ENCODE assay signal across 11 mouse cellular contexts in genomic region chr11:70595638-70596037, GRCm38 (mm10). TPM values are rescaled to one million over a fixed set of nuclear protein-coding genes. Genes with fewer than 3 reads are reported as not detected.
DNase-seq lines count a peak whose midpoint lies in the region; ATAC-seq and TF ChIP-seq lines count a peak whose summit lies in the region.
"Had no signal": no experiment of that assay in that cellular context is flagged by ENCODE, and none has a peak within 500 bp of the region (broad histone marks: within the 10 kb centered on the region; RNA-seq: fewer than 3 reads in every experiment).

No protein-coding gene starts in this region.

- no peaks in the 10 kb centered on the region for H3K27me3 ChIP-seq in forebrain, embryonic 14.5 days (replicated peaks; ENCODE audit: control insufficient read depth, insufficient read depth, low read length)
- H3K27me3 ChIP-seq in forebrain, postnatal 0 days (ENCODE audit: insufficient read depth, low read length) = no peaks in the 10 kb centered on the region
- H3K27me3 ChIP-seq in lung, postnatal 0 days (replicated peaks; ENCODE audit: insufficient read depth, low read length) = no peaks in the 10 kb centered on the region
- H3K27me3 ChIP-seq in hindbrain, embryonic 15.5 days = no peaks in the 10 kb centered on the region
- H3K27me3 ChIP-seq in neural tube, embryonic 15.5 days (replicated peaks) = no peaks in the 10 kb centered on the region
- no peaks in the 10 kb centered on the region for H3K27me3 ChIP-seq in midbrain, embryonic 15.5 days (replicated peaks)
- H3K27me3 ChIP-seq: neural tube, embryonic 12.5 days had no signal

- no peak overlapping the region for H3K4me2 ChIP-seq in forebrain, embryonic 14.5 days (ENCODE audit: low read length)
- no peak overlapping the region for H3K4me2 ChIP-seq in forebrain, postnatal 0 days (ENCODE audit: low read depth)
- no peak overlapping the region for H3K4me2 ChIP-seq in lung, postnatal 0 days (replicated peaks; ENCODE audit: low read depth, low read length)
- no peak overlapping the region for H3K4me2 ChIP-seq in hindbrain, embryonic 15.5 days
- no peak overlapping the region for H3K4me2 ChIP-seq in neural tube, embryonic 15.5 days
- H3K4me2 ChIP-seq in midbrain, embryonic 15.5 days = no peak overlapping the region
- H3K4me2 ChIP-seq: neural tube, embryonic 12.5 days had no signal

- 0 out of 2 replicates have a peak, but pooled peaks have one; percentile 27 for TF ChIP-seq EP300 in lung, postnatal 0 days (IDR thresholded peaks at IDR 0.05)

- 82% methylated on average over 2 of the region's 2 CpGs for WGBS in forebrain, embryonic 14.5 days
- WGBS in forebrain, postnatal 0 days = 74% methylated on average over 2 of the region's 2 CpGs
- WGBS in lung, postnatal 0 days = 39% methylated on average over 2 of the region's 2 CpGs
- WGBS in hindbrain, embryonic 15.5 days = 80% methylated on average over 2 of the region's 2 CpGs
- WGBS in neural tube, embryonic 15.5 days = 83% methylated on average over 2 of the region's 2 CpGs
- WGBS in midbrain, embryonic 15.5 days = 63% methylated on average over 2 of the region's 2 CpGs

- H3K9me3 ChIP-seq in forebrain, embryonic 14.5 days (replicated peaks; ENCODE audit: control insufficient read depth, low read length) = no peaks in the 10 kb centered on the region
- no peaks in the 10 kb centered on the region for H3K9me3 ChIP-seq in forebrain, postnatal 0 days (ENCODE audit: low read length)
- no peaks in the 10 kb centered on the region for H3K9me3 ChIP-seq in lung, postnatal 0 days (ENCODE audit: low read length)
- no peaks in the 10 kb centered on the region for H3K9me3 ChIP-seq in hindbrain, embryonic 15.5 days
- H3K9me3 ChIP-seq in neural tube, embryonic 15.5 days (replicated peaks) = no peaks in the 10 kb centered on the region
- no peaks in the 10 kb centered on the region for H3K9me3 ChIP-seq in midbrain, embryonic 15.5 days
- H3K9me3 ChIP-seq: neural tube, embryonic 12.5 days had no signal

- TF ChIP-seq CTCF in forebrain, postnatal 0 days (IDR thresholded peaks at IDR 0.05; ENCODE audit: low read depth) = no peak
- no peak for TF ChIP-seq CTCF in lung, postnatal 0 days (IDR thresholded peaks at IDR 0.05)

- H3K36me3 ChIP-seq in forebrain, embryonic 14.5 days (ENCODE audit: control insufficient read depth, insufficient read depth, low read length) = peaks cover 28% of the 10 kb centered on the region
- peaks cover 27% of the 10 kb centered on the region for H3K36me3 ChIP-seq in forebrain, postnatal 0 days (ENCODE audit: insufficient read depth)
- peaks cover 18% of the 10 kb centered on the region; the same call in 1 of the 2 replicates for H3K36me3 ChIP-seq in lung, postnatal 0 days (ENCODE audit: insufficient read depth, low read length)
- peaks cover 15% of the 10 kb centered on the region for H3K36me3 ChIP-seq in hindbrain, embryonic 15.5 days
- H3K36me3 ChIP-seq in neural tube, embryonic 15.5 days = peaks cover 32% of the 10 kb centered on the region
- peaks cover 2% of the 10 kb centered on the region; the same call in 1 of the 2 replicates for H3K36me3 ChIP-seq in midbrain, embryonic 15.5 days (replicated peaks)

- no peak for ATAC-seq in forebrain, embryonic 14.5 days
- no peak for ATAC-seq in forebrain, postnatal 0 days
- ATAC-seq in lung, postnatal 0 days = peak; percentile 53; the same call in 1 of the 2 replicates
- no peak for ATAC-seq in hindbrain, embryonic 15.5 days (ENCODE audit: low FRiP score, low read depth)
- ATAC-seq in neural tube, embryonic 15.5 days (ENCODE audit: low FRiP score) = no peak
- no peak for ATAC-seq in midbrain, embryonic 15.5 days (replicated peaks)

- H3K4me3 ChIP-seq in forebrain, embryonic 14.5 days (ENCODE audit: low read depth, low read length) = no peak overlapping the region
- H3K4me3 ChIP-seq in forebrain, postnatal 0 days (ENCODE audit: low read depth, low read length) = no peak overlapping the region
- no peak overlapping the region for H3K4me3 ChIP-seq in lung, postnatal 0 days (ENCODE audit: low read depth, low read length)
- H3K4me3 ChIP-seq in hindbrain, embryonic 15.5 days = no peak overlapping the region
- no peak overlapping the region for H3K4me3 ChIP-seq in neural tube, embryonic 15.5 days (replicated peaks)
- no peak overlapping the region for H3K4me3 ChIP-seq in midbrain, embryonic 15.5 days
- H3K4me3 ChIP-seq: neural tube, embryonic 12.5 days had no signal

- DNase-seq in forebrain, embryonic 14.5 days (ENCODE audit: low spot score) = no peak
- no peak for DNase-seq in forebrain, postnatal 0 days
- peak; percentile 55 for DNase-seq in lung, postnatal 0 days (ENCODE audit: low spot score)
- no peak for DNase-seq in lung, postnatal 4 days
- DNase-seq in cerebellum, adult 11 months = no peak
- DNase-seq: cerebellum, adult 18-20 months; liver had no signal

- no peaks in the 10 kb centered on the region for H3K4me1 ChIP-seq in forebrain, embryonic 14.5 days (ENCODE audit: control insufficient read depth, insufficient read depth, low read length)
- H3K4me1 ChIP-seq in forebrain, postnatal 0 days (ENCODE audit: insufficient read depth) = no peaks in the 10 kb centered on the region
- H3K4me1 ChIP-seq in lung, postnatal 0 days (ENCODE audit: insufficient read depth, low read depth, low read length) = peaks cover 6% of the 10 kb centered on the region; the same call in 1 of the 2 replicates
- H3K4me1 ChIP-seq in hindbrain, embryonic 15.5 days (replicated peaks) = no peaks in the 10 kb centered on the region; the same call in 1 of the 2 replicates
- peaks cover 11% of the 10 kb centered on the region; the same call in 1 of the 2 replicates for H3K4me1 ChIP-seq in neural tube, embryonic 15.5 days
- no peaks in the 10 kb centered on the region for H3K4me1 ChIP-seq in midbrain, embryonic 15.5 days

- peak overlapping the region; percentile 14; the same call in 1 of the 2 replicates for H3K27ac ChIP-seq in forebrain, embryonic 14.5 days (ENCODE audit: low read depth, low read length)
- no peak overlapping the region for H3K27ac ChIP-seq in forebrain, postnatal 0 days (ENCODE audit: low read depth, low read length)
- H3K27ac ChIP-seq in lung, postnatal 0 days (ENCODE audit: low read length) = peak overlapping the region; percentile 43; the same call in 1 of the 2 replicates
- peak overlapping the region; percentile 5; the same call in 1 of the 2 replicates for H3K27ac ChIP-seq in hindbrain, embryonic 15.5 days (replicated peaks)
- peak overlapping the region; percentile 38; the same call in 1 of the 2 replicates for H3K27ac ChIP-seq in neural tube, embryonic 15.5 days (replicated peaks)
- no peak overlapping the region for H3K27ac ChIP-seq in midbrain, embryonic 15.5 days
- H3K27ac ChIP-seq: neural tube, embryonic 12.5 days had no signal

- no peak overlapping the region for H3K9ac ChIP-seq in forebrain, embryonic 14.5 days (ENCODE audit: low read length)
- H3K9ac ChIP-seq in forebrain, postnatal 0 days = no peak overlapping the region
- H3K9ac ChIP-seq in lung, postnatal 0 days (replicated peaks; ENCODE audit: low read depth) = no peak overlapping the region
- H3K9ac ChIP-seq in hindbrain, embryonic 15.5 days = no peak overlapping the region
- no peak overlapping the region for H3K9ac ChIP-seq in neural tube, embryonic 15.5 days (replicated peaks)
- no peak overlapping the region for H3K9ac ChIP-seq in midbrain, embryonic 15.5 days
- H3K9ac ChIP-seq: neural tube, embryonic 12.5 days had no signal

RNA-seq across cellular contexts. Expression of gene 4930544D05Rik, which starts 20.0 kb away (rescaled TPM):
- not detected in 2 replicates for polyA plus RNA-seq in forebrain, embryonic 14.5 days (2014; fragmentation: Nextera tagmentation; extraction: Ambion mirVana)
- 0.31 and 0.48 TPM in 2 replicates for total RNA-seq in forebrain, postnatal 0 days (2014; rRNA removed)
- not detected in 2 replicates for polyA plus RNA-seq in forebrain, postnatal 0 days (2015; fragmentation: Nextera tagmentation; extraction: Ambion mirVana)
- polyA plus RNA-seq in lung, postnatal 0 days (2015; fragmentation: Nextera tagmentation; extraction: Ambion mirVana) = not detected in 2 replicates
- polyA plus RNA-seq in hindbrain, embryonic 15.5 days (2015; fragmentation: Nextera tagmentation; extraction: Ambion mirVana) = not detected in 2 replicates
- polyA plus RNA-seq in neural tube, embryonic 15.5 days (2015; fragmentation: Nextera tagmentation; extraction: Ambion mirVana) = not detected in 2 replicates
- polyA plus RNA-seq in midbrain, embryonic 15.5 days (2015; fragmentation: Nextera tagmentation; extraction: Ambion mirVana) = not detected in 2 replicates
- polyA plus RNA-seq: neural tube, embryonic 12.5 days had no signal

RNA-seq across cellular contexts. Expression of gene Chrne, which starts 23.4 kb away (rescaled TPM):
- not detected in 2 replicates for polyA plus RNA-seq in forebrain, embryonic 14.5 days (2014; fragmentation: Nextera tagmentation; extraction: Ambion mirVana)
- total RNA-seq in forebrain, postnatal 0 days (2014; rRNA removed) = 0.92 TPM in 1 of 2 replicates, not detected in the other
- 0.58 and 1.0 TPM in 2 replicates for polyA plus RNA-seq in forebrain, postnatal 0 days (2015; fragmentation: Nextera tagmentation; extraction: Ambion mirVana)
- polyA plus RNA-seq in lung, postnatal 0 days (2015; fragmentation: Nextera tagmentation; extraction: Ambion mirVana) = not detected in 2 replicates
- polyA plus RNA-seq in hindbrain, embryonic 15.5 days (2015; fragmentation: Nextera tagmentation; extraction: Ambion mirVana) = 0.24 and 0.51 TPM in 2 replicates
- 0.23 and 0.40 TPM in 2 replicates for polyA plus RNA-seq in neural tube, embryonic 15.5 days (2015; fragmentation: Nextera tagmentation; extraction: Ambion mirVana)
- not detected in 2 replicates for polyA plus RNA-seq in midbrain, embryonic 15.5 days (2015; fragmentation: Nextera tagmentation; extraction: Ambion mirVana)
- polyA plus RNA-seq: neural tube, embryonic 12.5 days had no signal

RNA-seq across cellular contexts. Expression of gene Mink1, which starts 33.0 kb away (rescaled TPM):
- polyA plus RNA-seq in forebrain, embryonic 14.5 days (2014; fragmentation: Nextera tagmentation; extraction: Ambion mirVana) = 10.4 and 13.6 TPM in 2 replicates
- 63.5 and 81.2 TPM in 2 replicates for total RNA-seq in forebrain, postnatal 0 days (2014; rRNA removed)
- 9.5 and 15.0 TPM in 2 replicates for polyA plus RNA-seq in forebrain, postnatal 0 days (2015; fragmentation: Nextera tagmentation; extraction: Ambion mirVana)
- polyA plus RNA-seq in lung, postnatal 0 days (2015; fragmentation: Nextera tagmentation; extraction: Ambion mirVana) = 7.4 and 7.6 TPM in 2 replicates
- 18.1 and 20.5 TPM in 2 replicates for polyA plus RNA-seq in hindbrain, embryonic 15.5 days (2015; fragmentation: Nextera tagmentation; extraction: Ambion mirVana)
- polyA plus RNA-seq in neural tube, embryonic 15.5 days (2015; fragmentation: Nextera tagmentation; extraction: Ambion mirVana) = 15.0 and 16.6 TPM in 2 replicates
- 17.9 and 18.7 TPM in 2 replicates for polyA plus RNA-seq in midbrain, embryonic 15.5 days (2015; fragmentation: Nextera tagmentation; extraction: Ambion mirVana)

RNA-seq across cellular contexts. Expression of gene Gp1ba, which starts 43.3 kb away (rescaled TPM):
- 0.17 and 0.22 TPM in 2 replicates for polyA plus RNA-seq in forebrain, embryonic 14.5 days (2014; fragmentation: Nextera tagmentation; extraction: Ambion mirVana)
- 0.10 TPM in 1 of 2 replicates, not detected in the other for total RNA-seq in forebrain, postnatal 0 days (2014; rRNA removed)
- 0.08 and 0.18 TPM in 2 replicates for polyA plus RNA-seq in forebrain, postnatal 0 days (2015; fragmentation: Nextera tagmentation; extraction: Ambion mirVana)
- 0.55 and 0.66 TPM in 2 replicates for polyA plus RNA-seq in lung, postnatal 0 days (2015; fragmentation: Nextera tagmentation; extraction: Ambion mirVana)
- 0.24 and 0.38 TPM in 2 replicates for polyA plus RNA-seq in hindbrain, embryonic 15.5 days (2015; fragmentation: Nextera tagmentation; extraction: Ambion mirVana)
- polyA plus RNA-seq in neural tube, embryonic 15.5 days (2015; fragmentation: Nextera tagmentation; extraction: Ambion mirVana) = 0.15 TPM in 2 replicates
- polyA plus RNA-seq in midbrain, embryonic 15.5 days (2015; fragmentation: Nextera tagmentation; extraction: Ambion mirVana) = 0.11 and 0.14 TPM in 2 replicates

RNA-seq across cellular contexts. Expression of gene Rnf167, which starts 51.4 kb away (rescaled TPM):
- 105 and 118 TPM in 2 replicates for polyA plus RNA-seq in forebrain, embryonic 14.5 days (2014; fragmentation: Nextera tagmentation; extraction: Ambion mirVana)
- total RNA-seq in forebrain, postnatal 0 days (2014; rRNA removed) = 63.2 and 76.4 TPM in 2 replicates
- polyA plus RNA-seq in forebrain, postnatal 0 days (2015; fragmentation: Nextera tagmentation; extraction: Ambion mirVana) = 102 and 109 TPM in 2 replicates
- polyA plus RNA-seq in lung, postnatal 0 days (2015; fragmentation: Nextera tagmentation; extraction: Ambion mirVana) = 112 and 119 TPM in 2 replicates
- 94.8 and 109 TPM in 2 replicates for polyA plus RNA-seq in hindbrain, embryonic 15.5 days (2015; fragmentation: Nextera tagmentation; extraction: Ambion mirVana)
- 100 and 109 TPM in 2 replicates for polyA plus RNA-seq in neural tube, embryonic 15.5 days (2015; fragmentation: Nextera tagmentation; extraction: Ambion mirVana)
- 114 and 122 TPM in 2 replicates for polyA plus RNA-seq in midbrain, embryonic 15.5 days (2015; fragmentation: Nextera tagmentation; extraction: Ambion mirVana)

Comparison
In these comparisons a context has a peak if more than half of its experiments do, and no peak if none do; other contexts are left out.
1. H3K27ac ChIP-seq: peak in forebrain, embryonic 14.5 days (single experiment), lung, postnatal 0 days (single experiment), hindbrain, embryonic 15.5 days (single experiment) and neural tube, embryonic 15.5 days (single experiment); none in forebrain, postnatal 0 days (single experiment) and midbrain, embryonic 15.5 days (single experiment).